Mouse (Mus musculus): Measurements from ENCODE around the gene Zbtb6. TPM values are rescaled to one million over a fixed set of nuclear protein-coding genes. Genes with fewer than 3 reads are reported as not detected.

Gene Zbtb6
- polyA plus RNA-seq, 1 experiment = 1.8 TPM

- no peak for TF ChIP-seq REST (IDR thresholded peaks at IDR 0.05; ENCODE audit: insufficient read depth, insufficient read length)
- Histone ChIP-seq H3K79me2 (ENCODE audit: control insufficient read depth, insufficient read depth) (no peaks in the 10 kb centered on the region), H3K4me2 (ENCODE audit: low read depth) (no peak overlapping the region), H3K4me3 (no peak overlapping the region), H3K27me3 (ENCODE audit: control insufficient read depth, insufficient read depth, insufficient read length) (no peaks in the 10 kb centered on the region), H3K36me3 (ENCODE audit: control insufficient read depth, insufficient read depth) (peaks cover 67% of the 10 kb centered on the region), H3ac (ENCODE audit: control insufficient read depth, insufficient read length) (no peak overlapping the region)
Measured at GRCm38 (mm10) chr2:37380189-37380588, 62.8 kb downstream of the Zbtb6 start.

- H3K4me3 ChIP-seq = no peak overlapping the region
- no peaks in the 10 kb centered on the region for H3K27me3 ChIP-seq (ENCODE audit: control insufficient read depth, insufficient read depth, insufficient read length)
- H3K36me3 ChIP-seq (ENCODE audit: control insufficient read depth, insufficient read depth) = peaks cover 58% of the 10 kb centered on the region
- no peaks in the 10 kb centered on the region for H3K79me2 ChIP-seq (ENCODE audit: control insufficient read depth, insufficient read depth)
- H3ac ChIP-seq (ENCODE audit: control insufficient read depth, insufficient read length) = no peak overlapping the region
- TF ChIP-seq SRF (IDR thresholded peaks at IDR 0.05; ENCODE audit: control insufficient read depth, insufficient read length, low read depth) (no peak), USF1 (IDR thresholded peaks at IDR 0.05; ENCODE audit: low read depth) (no peak), TCF3 (IDR thresholded peaks at IDR 0.05; ENCODE audit: insufficient read length, low read depth) (no peak), E2F4 (IDR thresholded peaks at IDR 0.05; ENCODE audit: insufficient read depth) (no peak), MAX (IDR thresholded peaks at IDR 0.05; ENCODE audit: low read depth) (no peak), TCF12 (IDR thresholded peaks at IDR 0.05; ENCODE audit: insufficient read depth, poor library complexity, severe bottlenecking) (no peak), POLR2AphosphoS2 (IDR thresholded peaks at IDR 0.05; ENCODE audit: insufficient read length, low read depth) (no peak), POLR2A (IDR thresholded peaks at IDR 0.05; ENCODE audit: insufficient read length, low read depth) (no peak), CEBPB (IDR thresholded peaks at IDR 0.05; ENCODE audit: insufficient read depth, poor library complexity, severe bottlenecking) (no peak), MYOG (IDR thresholded peaks at IDR 0.05; ENCODE audit: control insufficient read depth in 1 of 3, insufficient read depth in 1 of 3, insufficient read length in 2 of 3, low read depth in 2 of 3) (no peak), MYOD1 (IDR thresholded peaks at IDR 0.05; ENCODE audit: control insufficient read depth in 1 of 3, insufficient read length in 2 of 3, low read depth in 2 of 3) (no peak), REST (IDR thresholded peaks at IDR 0.05; ENCODE audit: insufficient read depth, insufficient read length) (no peak)
- peak overlapping the region; percentile 35 for H3K4me2 ChIP-seq (ENCODE audit: low read depth)
Measured at GRCm38 (mm10) chr2:37376018-37376417, 67.0 kb downstream of the Zbtb6 start.

Other genes with a start within 250 kb of the Zbtb6 start
- not detected for gene Olfr366, start 231.6 kb downstream of the Zbtb6 start, polyA plus RNA-seq (2012; fragmentation: generic; extraction: Trizol)
- not detected for gene Olfr368, start 116.7 kb downstream of the Zbtb6 start, polyA plus RNA-seq (2012; fragmentation: generic; extraction: Trizol)
- 15.6 TPM for gene Pdcl, start 83.8 kb downstream of the Zbtb6 start, polyA plus RNA-seq (2012; fragmentation: generic; extraction: Trizol)
- 3.7 TPM for gene Rc3h2, start 20.3 kb downstream of the Zbtb6 start, polyA plus RNA-seq (2012; fragmentation: generic; extraction: Trizol)
- gene Zbtb26, start within 50 bp of the Zbtb6 start, polyA plus RNA-seq (2012; fragmentation: generic; extraction: Trizol) = 0.97 TPM
- 16.0 TPM for gene Rabgap1, start 108 bp upstream of the Zbtb6 start, polyA plus RNA-seq (2012; fragmentation: generic; extraction: Trizol)
- 0.07 TPM for gene Gpr21, start 73.2 kb upstream of the Zbtb6 start, polyA plus RNA-seq (2012; fragmentation: generic; extraction: Trizol)

All from myocyte (in vitro differentiated cells).